Mouse (Mus musculus) urinary bladder, postnatal 14 days (tissue): Measurements from ENCODE around the gene Arl6ip5.
A peak's percentile ranks its signal among the peaks of the same experiment; 100 is the strongest.

Source experiments
- DNase-seq: peaks from one replicate; pipeline ENCODE4 v3.0.0; 2021; ENCODE audit warnings: low spot score

Arl6ip5 gene

GRCm38 (mm10) chr6:97210191-97210961, at the start of gene Arl6ip5:
Gene Arl6ip5 (plus strand): TSS chr6:97210689.
- DNase-seq = peak; percentile 88

DNA sequence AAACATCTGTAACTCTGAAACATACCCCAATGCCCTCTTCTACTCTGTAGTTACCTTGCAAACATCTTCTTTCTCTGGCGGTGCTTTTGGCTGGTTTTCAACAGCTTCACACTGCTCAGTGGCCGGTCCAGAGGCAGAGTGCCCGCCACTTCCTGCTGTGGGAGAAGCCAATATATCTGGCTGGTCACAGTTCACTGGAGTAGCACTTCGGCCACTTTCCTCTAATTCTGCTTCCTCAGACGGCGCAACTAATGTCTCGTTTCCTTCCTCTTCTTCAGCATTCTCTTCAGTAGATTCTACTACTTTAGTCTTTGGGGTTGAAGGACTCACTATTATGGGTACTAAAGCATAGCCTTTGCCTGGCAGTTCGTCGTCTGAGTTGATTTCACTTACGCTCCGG, 34.8 kb upstream of the Arl6ip5 start:
- no peak for DNase-seq

- DNase-seq = peak; percentile 96
Observed at GRCm38 (mm10) chr6:97178491-97179366, 31.8 kb upstream of the Arl6ip5 start, which contains the start of gene Tmf1. Gene Tmf1 (minus strand): TSS chr6:97179122.

DNA sequence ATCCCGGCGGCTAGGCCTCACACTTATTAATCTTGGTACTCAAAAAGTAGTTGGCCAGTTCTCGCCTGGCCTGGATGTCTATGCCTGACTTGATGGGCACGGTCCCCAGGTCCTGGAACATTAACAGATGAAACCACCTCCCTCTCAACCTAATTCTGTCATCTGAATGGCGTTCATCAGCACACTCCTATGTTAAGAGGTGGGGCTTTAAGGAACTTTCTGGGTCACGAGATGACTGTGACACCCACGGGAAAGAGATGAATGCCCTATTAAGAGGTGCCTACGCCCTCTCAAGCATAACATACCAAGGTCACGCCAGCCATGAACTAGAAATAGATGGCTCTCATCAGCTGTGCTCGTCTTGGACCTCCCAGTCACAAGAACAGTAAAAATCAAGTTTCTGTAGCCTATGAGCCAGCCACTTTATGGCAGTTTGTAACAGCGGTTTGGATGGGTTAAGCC, 31.1 kb upstream of the Arl6ip5 start:
- DNase-seq = no peak

DNA sequence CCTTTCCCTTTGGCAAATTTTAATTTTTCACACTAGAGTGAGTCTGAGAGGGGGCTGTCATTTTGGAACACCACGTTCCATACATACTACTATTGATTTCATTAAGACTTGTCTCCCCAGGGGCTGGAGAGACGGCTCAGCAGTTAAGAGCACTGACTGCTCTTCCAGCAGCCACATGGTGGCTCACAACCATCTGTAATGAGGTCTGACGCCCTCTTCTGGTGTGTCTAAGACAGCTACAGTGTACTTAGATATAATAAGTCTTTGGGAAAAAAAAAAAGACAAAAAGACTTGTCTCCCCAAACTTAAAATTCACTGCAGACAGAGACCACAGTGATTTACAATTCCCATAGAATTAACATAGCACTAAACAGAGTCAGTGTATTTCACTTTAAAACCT, 10.1 kb upstream of the Arl6ip5 start:
- no peak for DNase-seq

- no peak for DNase-seq
Observed at GRCm38 (mm10) chr6:97202477-97202876, 8.0 kb upstream of the Arl6ip5 start.

- DNase-seq = no peak
Observed at GRCm38 (mm10) chr6:97204252-97204869, 6.1 kb upstream of the Arl6ip5 start.

DNA sequence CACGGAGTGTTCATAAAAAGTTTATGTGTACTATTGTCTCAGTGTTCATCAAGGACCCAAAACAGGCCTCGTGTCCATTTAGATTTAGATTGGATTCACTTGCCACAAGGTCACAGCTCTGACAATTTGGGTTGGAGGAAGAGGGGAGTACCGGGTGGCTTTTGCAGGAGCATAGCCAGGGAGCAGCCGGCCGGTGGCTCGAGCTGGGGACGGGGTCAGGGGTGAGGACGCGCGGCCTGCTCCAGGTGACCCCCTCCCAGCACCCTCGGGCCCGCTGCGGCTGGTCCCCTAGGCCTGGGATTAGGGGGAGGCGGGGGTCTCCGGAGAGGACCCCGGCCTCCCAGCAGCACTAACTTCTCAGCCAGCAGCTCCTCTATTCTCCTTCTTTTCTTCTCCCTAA, 5.5 kb upstream of the Arl6ip5 start:
- no peak for DNase-seq

DNA sequence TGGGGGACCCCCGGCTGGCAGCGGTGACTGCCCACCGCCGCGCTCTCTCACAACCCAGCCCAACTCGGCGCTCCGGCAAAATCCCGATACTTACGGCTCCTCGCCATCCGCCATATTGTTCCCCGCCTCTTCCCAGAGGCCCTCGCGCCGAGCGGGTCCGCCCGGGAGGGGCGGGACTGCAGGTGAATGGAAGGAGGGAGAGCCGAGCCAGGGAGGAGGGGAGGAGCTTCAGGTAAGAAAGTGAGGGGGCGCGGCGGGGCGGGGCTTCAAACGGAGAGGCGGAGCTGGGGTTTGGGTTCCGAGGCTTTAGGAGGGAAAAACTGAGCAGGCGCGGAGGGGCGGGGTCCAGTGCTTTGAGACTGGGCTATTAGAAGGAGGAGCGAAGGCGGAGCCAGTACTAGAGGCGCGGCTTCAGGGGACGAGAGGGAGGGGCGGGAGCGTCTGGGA, 5.0 kb upstream of the Arl6ip5 start, which contains the start of gene Uba3:
Gene Uba3 (minus strand): TSS at position 209 of the 447 bp plus-strand sequence.
- peak; percentile 100 for DNase-seq

- no peak for DNase-seq
Observed at GRCm38 (mm10) chr6:97207085-97207484, 3.4 kb upstream of the Arl6ip5 start.

DNA sequence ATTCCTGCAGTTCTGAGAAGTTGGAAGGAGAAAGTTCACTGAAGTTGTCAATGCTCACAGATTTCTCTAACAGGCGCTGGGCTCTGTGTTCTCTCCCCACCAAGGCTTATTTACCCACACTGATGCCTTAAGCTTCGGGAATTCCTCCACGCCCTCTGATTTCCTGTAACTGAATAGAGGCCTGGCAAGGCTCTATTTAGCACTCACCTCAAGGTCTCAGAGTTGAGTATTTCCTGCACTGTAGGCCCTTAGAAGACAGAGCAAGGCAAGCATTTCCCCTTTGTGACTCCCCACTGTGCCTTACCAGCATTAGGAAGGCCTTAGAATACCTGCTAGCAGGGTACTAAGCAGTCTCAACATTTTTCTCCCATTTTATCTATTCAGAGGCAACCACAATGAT, 2.1 kb upstream of the Arl6ip5 start:
- no peak for DNase-seq

DNA sequence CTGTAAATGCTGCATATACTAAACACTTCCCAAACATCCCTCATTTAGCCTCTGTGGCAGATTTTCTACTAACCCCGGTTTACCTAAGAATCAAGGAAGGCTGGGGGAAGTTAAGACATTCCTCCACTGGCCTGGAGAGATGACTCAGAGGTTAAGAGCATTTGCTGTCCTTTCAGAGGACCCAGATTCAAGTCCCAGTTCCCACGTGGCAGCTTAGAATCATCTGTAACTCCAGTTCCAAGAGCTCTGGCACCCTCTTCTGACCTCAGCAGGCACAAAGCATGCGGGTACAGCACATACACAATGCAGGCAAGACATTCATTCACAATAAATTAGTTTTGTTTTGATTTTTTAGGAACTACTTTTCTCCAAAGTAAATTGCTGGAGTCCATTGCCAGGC, 1.3 kb upstream of the Arl6ip5 start:
- no peak for DNase-seq

DNA sequence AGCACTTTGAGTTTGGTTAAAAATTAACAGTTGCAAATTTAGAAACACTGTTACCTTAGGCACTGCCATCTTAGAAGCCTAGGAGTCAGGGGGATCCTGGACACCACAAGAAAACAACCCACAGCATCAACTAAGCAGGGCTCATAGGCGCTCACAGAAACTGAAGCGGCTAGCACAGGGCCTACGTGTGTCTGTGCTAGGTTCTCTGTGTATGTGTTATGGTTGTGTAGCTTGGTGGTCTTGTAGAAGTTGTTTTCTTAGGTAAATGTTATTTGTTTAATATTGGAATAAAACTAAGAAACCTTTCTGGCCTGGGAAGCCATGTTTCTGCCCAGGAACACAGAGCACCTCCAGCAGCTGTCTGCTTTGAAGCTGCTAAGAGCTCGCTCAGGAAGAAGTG, 738 bp upstream of the Arl6ip5 start:
- DNase-seq = no peak

GRCm38 (mm10) chr6:97210962-97211601, 593 bp downstream of the Arl6ip5 start:
- DNase-seq = no peak

GRCm38 (mm10) chr6:97211981-97212380, 1.5 kb downstream of the Arl6ip5 start:
- peak; percentile 58 for DNase-seq

DNA sequence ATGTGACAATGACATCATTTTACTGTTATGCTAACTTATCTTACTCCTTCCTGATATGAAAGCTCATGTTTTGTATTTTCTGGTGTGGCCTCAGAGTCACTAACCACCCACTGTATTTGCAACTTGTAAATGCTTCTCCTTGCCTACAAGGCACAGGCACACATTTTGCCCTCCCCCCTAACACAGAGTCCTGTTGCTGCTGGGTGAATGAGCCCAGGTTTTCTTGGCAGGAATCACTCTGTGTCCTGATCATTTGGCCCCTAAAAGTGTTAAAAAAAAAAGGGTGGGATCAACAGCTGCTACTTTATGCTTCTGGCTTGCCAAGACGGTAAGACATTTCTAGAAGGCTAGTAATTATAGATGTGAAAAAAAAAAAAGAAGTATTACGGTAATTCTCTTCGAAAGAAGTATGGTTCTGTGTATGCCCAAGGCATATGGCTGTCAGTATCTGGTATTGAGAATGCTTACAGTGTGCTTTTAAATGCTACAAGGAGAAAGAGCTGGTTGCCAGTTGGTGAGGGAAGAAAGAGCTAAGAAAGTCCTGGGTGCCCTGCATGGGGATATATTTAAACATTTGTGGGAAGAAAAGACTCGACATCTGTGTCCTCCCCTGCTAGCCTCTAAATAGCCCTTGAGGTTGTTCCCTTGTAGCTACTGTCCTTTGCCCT, 5.8 kb downstream of the Arl6ip5 start:
- DNase-seq = no peak

GRCm38 (mm10) chr6:97220672-97221071, 10.2 kb downstream of the Arl6ip5 start:
- DNase-seq = no peak

DNA sequence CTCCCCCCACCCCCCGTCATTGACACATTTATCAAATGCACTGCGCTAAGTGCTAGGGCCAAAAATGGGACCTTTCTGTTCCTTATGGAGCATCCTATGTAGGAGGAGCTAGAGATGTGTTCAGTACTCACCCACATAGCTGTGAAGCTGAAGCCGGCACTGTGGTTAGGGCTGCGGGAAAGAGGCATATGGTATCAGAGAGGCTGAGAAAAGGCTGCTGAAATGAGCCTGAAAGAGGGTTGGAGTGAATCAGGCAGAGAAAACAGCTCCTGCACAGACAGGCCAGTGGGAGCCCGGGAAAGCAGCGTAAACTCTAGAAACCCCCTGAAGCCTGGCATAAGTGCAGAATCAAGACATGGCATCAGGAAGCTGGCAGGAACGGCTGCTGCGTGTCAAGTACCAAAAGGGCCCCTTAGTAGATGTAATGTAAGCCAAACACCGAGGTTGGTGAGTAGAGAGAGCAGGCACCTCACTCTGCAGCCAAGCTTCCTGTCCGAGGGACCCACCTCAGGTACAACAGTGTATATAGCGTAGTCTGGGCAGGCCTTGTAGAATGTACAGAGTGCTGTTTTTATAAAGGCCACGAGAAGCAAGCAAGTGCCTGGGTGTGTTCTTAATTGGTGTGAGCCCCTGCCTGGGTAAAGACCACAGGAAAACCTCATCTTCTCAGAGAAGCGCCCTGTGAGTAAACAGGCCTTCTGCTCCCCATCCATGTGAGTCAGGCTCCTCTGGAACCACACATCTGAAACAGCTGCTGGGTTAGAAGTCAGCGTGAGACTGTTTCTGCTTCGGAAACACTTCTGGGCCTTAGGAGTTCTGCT, 10.9 kb downstream of the Arl6ip5 start:
- DNase-seq = no peak

DNA sequence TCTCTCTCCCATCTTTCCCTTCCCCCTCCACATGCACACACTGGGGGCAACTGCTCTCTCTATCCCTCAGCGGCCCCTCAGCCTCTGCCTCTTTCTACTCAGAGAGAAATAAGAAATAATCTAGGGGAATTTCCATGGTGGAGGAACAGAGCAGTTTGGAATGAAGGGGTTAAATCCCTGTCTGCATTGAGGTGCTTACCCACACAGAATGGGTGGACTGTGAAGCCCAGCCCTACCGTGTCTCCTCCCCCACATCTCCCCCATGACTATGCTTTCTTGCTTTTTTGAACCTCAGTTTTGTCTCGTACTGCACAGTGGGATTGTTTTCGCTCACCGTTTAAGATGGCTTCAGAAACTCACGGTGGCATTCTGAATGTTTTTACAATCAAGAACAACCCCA, 11.8 kb downstream of the Arl6ip5 start:
- DNase-seq = no peak

DNA sequence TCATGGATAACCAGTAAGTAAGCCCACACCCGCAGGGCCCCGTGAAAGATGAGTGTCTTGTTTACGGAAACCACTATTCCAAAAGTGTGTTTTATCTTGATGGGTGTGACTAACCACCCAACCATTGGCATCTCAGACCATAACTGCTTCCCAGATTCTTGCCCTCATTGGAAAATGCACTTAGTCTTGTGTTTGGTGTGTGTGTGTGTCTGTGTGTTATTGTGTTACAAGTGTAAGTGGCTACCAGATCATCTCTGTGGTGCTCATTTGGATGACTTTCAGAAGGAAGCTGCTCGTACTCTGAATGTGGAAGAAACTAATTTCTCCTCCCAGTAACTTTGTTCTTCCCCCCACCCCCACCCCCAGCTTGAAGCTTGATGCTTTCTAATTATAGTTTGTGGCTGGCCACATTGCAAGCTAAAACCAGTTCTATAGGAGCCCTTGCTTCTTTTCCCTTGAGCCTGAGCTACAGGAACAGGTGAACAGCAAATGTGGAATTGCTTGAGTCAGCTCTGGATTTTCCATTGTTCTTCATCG, 12.5 kb downstream of the Arl6ip5 start:
- no peak for DNase-seq
